Mouse (Mus musculus): ENCODE results near the gene Tpm1.

Gene Tpm1

GRCm38 (mm10) chr9:67049086-67049824 is at the start of gene Tpm1:
TSS of gene Tpm1 (minus strand) at chr9:67049406.
- 2% methylated on average over 51 of the region's 51 CpGs for WGBS

GRCm38 (mm10) chr9:67094371-67094770 is 45.2 kb upstream of the Tpm1 start:
- WGBS, result 93% methylated on average over 2 of the region's 2 CpGs

- WGBS, result 89% methylated on average over 4 of the region's 4 CpGs
These were observed 43.0 kb upstream of the Tpm1 start for GRCm38 (mm10) chr9:67092210-67092609.

DNA sequence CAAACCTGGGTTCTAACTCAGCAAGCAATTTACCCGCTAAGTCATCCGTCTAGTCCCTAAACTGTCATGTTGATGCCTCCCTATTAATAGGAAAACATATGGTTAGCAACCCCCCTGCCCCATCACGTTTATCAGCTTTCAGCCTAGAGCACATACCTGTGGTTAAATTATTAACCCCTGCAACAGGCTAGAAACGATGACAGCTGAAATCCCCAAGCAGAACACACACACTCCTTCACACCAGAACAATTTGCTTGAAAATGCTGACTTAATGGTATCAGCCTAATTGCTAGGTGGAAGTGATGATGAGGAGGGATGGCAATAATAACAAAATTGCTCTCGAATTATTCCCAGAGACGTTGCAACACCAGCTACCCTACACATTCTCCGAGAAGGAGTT is 42.4 kb upstream of the Tpm1 start:
- 87% methylated on average over 7 of the region's 7 CpGs for WGBS

DNA sequence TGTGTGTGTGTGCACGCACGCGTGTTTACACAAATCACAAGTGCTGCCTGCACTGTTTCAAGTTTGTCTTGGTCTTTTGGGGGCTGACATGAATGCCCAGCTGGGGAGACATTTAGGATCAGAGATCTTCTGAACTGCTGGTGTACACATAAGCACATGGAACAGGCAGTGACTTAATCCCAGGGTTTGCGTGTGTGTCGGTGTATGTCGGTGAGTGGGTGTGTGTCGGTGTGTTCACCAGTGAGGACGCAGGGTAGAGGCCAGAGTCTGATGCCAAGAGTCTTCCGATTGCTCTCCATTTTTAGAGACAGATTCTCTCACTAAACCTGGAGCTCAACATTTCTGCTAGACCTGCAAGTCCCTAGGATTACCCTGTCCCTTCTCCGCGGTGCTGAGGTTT is 41.9 kb upstream of the Tpm1 start:
- WGBS, result 93% methylated on average over 11 of the region's 11 CpGs

- 85% methylated on average over 1 of the region's 1 CpGs for WGBS
These were observed 41.4 kb upstream of the Tpm1 start for GRCm38 (mm10) chr9:67090633-67091045.

- 70% methylated on average over 5 of the region's 5 CpGs for WGBS
These were observed 40.0 kb upstream of the Tpm1 start for GRCm38 (mm10) chr9:67089167-67089566.

DNA sequence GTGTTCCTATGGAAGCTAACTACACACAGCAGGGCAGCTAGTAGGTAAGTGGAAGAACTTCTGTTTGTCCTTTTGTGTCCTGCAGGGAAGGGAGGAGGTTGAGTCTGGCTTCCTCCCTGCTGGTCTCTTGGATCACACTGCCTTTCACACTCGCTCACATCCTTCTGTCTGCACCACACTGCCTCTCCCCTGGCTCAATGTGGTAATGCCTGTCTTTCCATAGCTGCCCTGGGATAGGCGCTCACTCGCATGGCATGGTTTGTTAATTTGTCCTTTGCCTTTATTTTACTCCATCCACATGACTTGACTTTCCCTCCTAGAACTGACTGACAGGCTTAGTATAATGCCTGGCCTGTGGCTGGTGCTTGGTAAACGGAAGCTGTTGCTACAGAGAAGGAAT is 34.6 kb upstream of the Tpm1 start:
- WGBS, result 55% methylated on average over 4 of the region's 4 CpGs

DNA sequence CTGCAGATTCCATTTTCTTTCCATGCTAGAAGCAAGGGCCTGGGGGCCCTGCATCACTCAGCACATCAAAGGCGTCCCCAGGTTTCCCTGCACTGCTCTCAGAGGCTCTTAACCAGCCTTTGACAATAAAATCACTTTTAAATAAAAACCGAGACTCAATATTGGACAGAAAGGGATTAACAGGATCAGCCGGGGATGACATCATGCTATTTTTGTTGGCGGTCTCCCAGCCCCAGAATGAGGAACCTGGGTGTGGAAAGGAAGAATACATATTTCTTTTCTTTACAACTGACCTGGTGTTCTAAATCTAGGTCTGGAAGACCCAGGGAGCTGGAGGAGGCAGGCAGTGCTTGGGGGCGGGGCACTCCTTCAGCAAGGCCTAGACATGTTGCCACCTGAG is 32.5 kb upstream of the Tpm1 start:
- 65% methylated on average over 5 of the region's 5 CpGs for WGBS

- 66% methylated on average over 8 of the region's 8 CpGs for WGBS
These were observed 28.6 kb upstream of the Tpm1 start for GRCm38 (mm10) chr9:67077658-67078319.

DNA sequence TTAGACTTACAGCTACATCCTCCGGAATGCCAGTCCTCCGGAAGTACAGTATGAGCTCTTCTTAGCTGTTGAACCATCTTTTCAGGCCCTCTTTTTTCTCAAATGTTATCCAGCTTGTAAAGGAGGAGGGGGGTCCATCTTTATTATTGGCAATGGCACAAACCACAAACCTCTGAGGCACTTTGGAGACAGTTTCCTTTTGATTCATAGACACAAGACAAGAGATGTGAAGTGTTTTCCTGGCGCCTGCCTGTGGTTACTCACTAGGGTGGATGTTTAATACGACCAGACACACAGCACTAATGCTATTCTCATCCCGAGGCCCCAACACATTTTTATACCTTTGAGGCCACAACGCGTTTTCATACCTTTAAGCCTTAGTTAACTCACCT is 28.1 kb upstream of the Tpm1 start:
- WGBS, result 72% methylated on average over 7 of the region's 7 CpGs

- WGBS, result 54% methylated on average over 2 of the region's 2 CpGs
These were observed 23.0 kb upstream of the Tpm1 start for GRCm38 (mm10) chr9:67072182-67072581.

DNA sequence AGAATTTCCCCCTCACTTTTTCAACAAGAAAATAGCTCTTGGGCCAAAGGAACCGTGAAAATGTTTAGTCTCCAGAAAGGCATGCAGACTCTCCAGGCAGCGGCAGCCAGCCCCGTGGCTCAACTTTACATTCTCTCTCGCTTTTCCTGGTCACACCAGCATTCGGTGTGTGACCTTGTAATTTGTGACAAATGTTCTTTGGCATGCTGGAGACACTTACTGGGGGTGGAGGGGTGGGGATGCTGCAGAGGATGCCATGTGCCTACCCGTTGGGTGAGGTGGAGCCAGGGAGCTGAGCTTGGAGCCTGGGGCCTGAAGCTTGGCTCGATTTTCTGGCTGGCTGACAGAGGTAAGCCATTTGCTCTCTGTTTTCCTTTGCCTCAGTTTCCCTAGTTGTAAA is 22.4 kb upstream of the Tpm1 start:
- WGBS, result 52% methylated on average over 7 of the region's 7 CpGs

- 68% methylated on average over 6 of the region's 6 CpGs for WGBS
These were observed 21.9 kb upstream of the Tpm1 start for GRCm38 (mm10) chr9:67071103-67071502.

GRCm38 (mm10) chr9:67066616-67067015 is 17.4 kb upstream of the Tpm1 start:
- WGBS, result 97% methylated on average over 6 of the region's 6 CpGs

DNA sequence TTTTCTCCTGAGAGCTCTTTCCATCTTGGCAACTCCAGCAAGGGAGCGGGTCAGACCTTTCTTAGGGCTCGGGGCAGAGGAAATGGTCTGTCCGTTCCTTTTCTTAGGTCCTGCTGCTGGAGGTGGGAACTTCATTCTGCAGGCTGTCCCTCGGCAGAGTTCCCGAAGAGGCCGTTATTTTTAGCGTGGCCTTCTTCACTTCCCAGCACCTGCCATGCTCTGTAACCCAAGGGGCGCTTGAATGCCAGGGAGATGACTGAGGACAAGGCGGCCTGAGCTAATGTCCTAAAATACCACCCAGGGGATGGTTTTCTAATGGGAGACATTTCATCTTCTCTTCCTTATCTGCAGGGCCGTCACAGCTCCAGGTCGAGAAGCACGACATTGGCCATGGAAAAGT is 10.5 kb upstream of the Tpm1 start:
- 85% methylated on average over 12 of the region's 12 CpGs for WGBS

- WGBS, result 43% methylated on average over 6 of the region's 6 CpGs
These were observed 9.2 kb upstream of the Tpm1 start for GRCm38 (mm10) chr9:67058366-67058765.

DNA sequence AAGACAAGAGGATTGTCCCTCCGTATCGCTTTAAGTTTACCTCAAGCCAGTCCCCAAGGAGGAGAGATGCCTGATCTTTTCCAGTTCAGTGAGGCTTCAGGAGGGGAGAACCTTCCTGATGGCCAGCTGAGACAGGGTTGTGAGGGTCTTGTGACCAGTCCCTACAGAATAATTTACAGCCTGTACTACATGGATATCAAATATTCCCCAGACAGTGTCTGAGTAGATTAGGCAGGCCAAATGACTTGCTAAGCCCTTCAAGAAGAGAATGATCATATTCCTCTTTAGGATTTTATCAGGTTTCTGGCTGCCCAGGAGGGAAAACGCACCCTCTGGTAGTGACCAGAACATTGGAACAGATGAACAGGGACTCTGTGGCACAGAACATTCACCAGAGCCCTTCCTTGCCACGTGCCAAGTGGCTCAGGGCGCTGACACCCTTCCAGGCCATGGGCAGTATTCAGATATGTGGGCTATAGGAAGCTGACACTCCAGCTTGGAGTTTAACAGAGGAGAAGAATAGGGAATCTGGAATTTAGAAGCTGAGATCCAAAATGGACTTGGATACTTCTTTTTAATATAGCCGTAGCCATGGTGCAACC is 1.6 kb upstream of the Tpm1 start:
- WGBS, result 90% methylated on average over 6 of the region's 6 CpGs

GRCm38 (mm10) chr9:67049836-67050235 is 630 bp upstream of the Tpm1 start:
- 35% methylated on average over 7 of the region's 7 CpGs for WGBS

- WGBS, result under 1% methylated on average over 26 of the region's 26 CpGs
These were observed 622 bp downstream of the Tpm1 start for GRCm38 (mm10) chr9:67048483-67049085.

- WGBS, result 1% methylated on average over 48 of the region's 50 CpGs
These were observed 1.4 kb downstream of the Tpm1 start for GRCm38 (mm10) chr9:67047606-67048482.

Measured in cerebral cortex, adult 2 months (tissue).